Mouse (Mus musculus): Measurements from ENCODE around the gene Zmym4. TPM values are rescaled to one million over a fixed set of nuclear protein-coding genes. Genes with fewer than 3 reads are reported as not detected.
A peak's percentile ranks its signal among the peaks of the same experiment; 100 is the strongest.
"Not testable (repeated sequence)": the region's sequence is repeated elsewhere in the genome, so short reads cannot be mapped to it uniquely, and the experiment has no call there.

Gene Zmym4
- total RNA-seq, 2 experiments from 2014 or later: 32.0 to 70.5 TPM

DNA sequence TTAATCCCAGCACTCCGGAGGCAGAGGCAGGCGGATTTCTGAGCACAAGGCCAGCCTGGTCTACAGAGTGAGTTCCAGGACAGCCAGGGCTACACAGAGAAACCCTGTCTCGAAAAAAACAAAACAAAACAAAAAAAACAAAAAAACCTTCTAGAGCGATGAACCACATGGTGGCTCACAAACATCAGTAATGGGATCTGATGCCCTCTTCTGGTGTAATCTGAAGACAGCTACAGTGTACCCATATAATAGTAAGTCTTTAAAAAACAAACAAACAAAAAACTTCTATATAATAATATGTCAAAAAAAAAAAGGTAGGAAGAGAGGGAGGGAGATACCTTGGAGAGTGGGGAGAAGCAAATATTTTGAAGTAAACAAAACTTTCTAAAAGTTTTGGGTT is 17.1 kb downstream of the Zmym4 start:
- not testable (repeated sequence) for ATAC-seq (replicated peaks; ENCODE audit: poor library complexity)

DNA sequence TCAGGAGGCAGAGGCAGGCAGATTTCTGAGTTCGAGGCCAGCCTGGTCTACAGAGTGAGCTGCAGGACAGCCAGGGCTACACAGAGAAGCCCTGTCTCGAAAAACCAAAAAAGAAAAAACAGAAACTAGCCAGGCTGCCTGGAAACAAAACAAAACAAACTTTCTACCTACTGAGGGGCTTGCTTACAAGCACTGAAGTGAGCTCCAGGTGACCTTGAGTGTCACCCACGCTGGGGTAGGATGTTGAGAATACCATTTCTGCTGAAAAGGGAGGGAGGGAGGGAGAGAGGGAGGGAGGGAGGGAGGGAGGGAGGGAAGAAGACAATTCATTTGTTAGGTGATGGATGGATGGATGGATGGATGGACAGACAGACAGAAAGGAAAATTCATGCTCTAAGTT is 24.5 kb downstream of the Zmym4 start:
- no peak for ATAC-seq (replicated peaks; ENCODE audit: poor library complexity)

DNA sequence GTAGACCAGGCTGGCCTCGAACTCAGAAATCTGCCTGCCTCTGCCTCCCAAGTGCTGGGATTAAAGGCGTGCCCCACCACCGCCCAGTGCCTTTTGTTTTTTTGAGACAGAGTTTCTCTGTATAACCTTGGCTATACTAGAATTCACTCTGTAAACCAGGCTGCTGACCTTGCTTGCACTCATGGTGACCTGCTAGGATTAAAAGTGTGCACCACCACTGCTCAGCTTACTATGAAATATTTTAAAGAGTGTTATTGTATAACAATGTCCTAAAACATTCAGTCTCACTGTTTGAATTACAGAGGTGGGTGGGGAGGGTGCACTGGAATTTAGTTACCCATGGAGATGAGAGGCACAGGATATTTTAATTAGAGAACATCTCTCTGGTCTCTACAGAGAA is 25.1 kb downstream of the Zmym4 start:
- no peak for ATAC-seq (replicated peaks; ENCODE audit: poor library complexity)

DNA sequence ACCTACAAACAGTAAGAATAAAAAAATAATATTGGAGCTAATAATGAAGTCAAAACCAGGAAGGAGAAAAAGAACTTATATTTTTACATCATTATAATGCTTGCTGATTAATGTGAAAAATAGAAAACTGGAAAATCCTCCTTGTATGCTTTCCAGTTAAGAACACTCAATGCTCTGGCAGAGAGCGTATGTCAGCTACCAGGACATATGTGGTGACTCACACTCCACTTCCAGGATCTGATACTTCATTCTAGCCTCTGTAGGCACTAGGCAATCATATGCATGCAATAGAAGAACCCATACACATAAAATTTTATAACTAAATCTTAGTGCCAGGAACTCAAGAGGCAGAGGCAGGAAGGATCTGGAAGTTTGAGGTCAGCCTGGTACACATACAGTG is 40.2 kb downstream of the Zmym4 start:
- ATAC-seq (replicated peaks; ENCODE audit: poor library complexity): no peak

DNA sequence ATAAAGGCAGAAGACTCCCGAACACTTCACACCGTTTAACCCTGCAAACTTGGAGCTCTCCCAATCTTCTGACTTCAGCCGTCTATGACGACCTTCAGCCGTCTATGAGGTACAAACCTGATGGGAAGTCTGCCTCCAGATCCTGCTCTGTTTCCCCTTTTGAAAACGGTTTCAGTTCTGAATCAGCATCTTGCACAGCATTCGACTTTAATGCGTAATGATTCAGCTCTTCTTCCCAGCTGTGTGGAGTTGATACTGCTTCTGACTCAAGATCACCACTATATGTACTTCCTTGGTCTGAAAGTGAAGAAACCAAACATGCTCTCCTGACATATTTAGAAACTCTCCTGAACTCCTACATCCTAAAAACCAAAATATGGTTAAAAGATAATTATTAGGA is 78.1 kb downstream of the Zmym4 start:
- peak; percentile 57 for ATAC-seq (replicated peaks; ENCODE audit: poor library complexity)

DNA sequence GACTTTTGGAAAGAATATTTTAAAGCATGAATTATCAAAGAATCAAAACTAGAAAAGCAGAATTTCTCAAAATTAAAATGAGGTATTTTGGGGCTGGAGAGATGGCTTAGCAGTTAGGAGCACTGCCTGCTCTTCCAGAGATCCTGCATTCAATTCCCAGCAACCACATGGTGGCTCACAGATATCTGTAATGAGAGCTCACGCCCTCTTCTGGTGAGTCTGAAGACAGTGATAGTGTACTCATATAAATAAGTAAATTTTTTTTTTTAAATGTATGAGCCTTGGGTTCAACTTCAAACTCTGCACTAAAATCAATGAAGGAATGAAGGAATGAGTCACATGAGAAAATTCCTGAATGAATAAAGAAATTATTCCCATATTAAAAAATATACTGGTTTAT is 82.0 kb downstream of the Zmym4 start:
- ATAC-seq (replicated peaks; ENCODE audit: poor library complexity): no peak

DNA sequence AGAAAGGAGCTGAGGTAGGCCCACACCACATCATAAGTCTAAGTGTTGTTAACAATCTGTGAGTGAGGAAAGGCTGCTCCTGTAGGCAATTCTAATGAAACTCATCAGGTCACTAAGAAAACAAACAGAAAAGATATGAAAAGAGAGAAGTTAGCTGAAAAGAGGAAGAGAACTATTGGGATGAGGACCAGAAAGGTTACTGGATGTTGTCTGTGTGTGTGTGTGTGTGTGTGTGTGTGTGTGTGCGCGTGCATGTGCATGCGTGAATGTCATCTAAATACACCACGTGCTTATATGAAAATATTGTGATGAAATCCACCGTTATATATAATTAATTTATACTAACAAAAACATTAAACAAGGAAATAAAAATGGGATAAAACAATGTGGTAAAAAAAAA is 84.3 kb downstream of the Zmym4 start:
- ATAC-seq (replicated peaks; ENCODE audit: poor library complexity): no peak

DNA sequence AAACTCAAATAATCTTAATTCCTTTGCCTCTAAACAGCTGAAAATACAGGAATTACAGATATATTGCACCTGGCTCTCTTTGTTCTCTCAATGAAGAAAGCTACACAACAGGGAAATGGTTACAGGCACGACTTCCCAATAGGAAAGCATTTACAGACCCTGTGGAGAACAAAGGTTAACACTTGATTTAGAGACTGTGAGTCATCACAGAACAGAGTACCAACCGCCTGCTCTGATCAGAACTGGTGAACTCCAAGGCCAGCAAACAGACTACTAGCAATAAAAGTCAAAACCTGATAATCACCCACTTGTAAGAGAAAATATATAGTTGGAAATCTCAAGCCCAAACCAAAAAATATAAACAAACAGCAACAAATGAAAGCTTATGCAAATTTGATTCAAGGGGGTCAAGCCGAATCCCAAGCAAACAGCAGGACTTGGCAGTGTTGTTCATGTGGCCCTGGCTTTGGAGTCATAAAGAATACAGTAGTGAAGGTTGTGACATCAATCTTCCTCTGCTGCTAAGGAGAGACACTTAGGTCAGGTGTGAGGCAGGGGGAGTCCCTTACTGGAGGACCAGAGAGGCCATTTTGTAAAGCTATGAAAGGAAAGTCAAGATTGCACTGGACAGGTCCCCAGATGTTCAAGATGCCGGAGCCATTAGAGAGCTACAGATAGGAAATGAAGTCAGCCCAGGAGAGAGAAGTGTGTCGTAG is 88.2 kb downstream of the Zmym4 start:
- ATAC-seq (replicated peaks; ENCODE audit: poor library complexity): no peak

DNA sequence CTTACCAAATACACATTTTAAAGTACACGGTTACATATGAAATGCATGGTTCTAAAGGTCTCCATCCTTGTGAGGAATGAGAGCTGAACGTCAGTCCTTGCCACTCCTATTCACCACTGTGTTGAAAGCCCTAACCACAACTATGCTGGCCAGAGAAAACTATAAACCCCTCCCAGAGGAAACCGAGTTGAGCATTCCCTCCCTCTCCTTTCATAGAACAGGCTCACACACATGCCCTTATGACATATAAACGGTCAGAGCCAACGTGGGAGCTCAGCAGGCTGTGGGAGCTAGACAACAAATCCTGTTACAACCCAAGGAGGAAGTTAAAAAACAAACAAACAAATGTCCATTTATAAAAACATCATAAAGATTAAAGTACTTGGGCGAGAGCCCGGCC is 95.2 kb downstream of the Zmym4 start:
- peak; percentile 52; the same call in 1 of the 2 replicates for ATAC-seq (replicated peaks; ENCODE audit: poor library complexity)

DNA sequence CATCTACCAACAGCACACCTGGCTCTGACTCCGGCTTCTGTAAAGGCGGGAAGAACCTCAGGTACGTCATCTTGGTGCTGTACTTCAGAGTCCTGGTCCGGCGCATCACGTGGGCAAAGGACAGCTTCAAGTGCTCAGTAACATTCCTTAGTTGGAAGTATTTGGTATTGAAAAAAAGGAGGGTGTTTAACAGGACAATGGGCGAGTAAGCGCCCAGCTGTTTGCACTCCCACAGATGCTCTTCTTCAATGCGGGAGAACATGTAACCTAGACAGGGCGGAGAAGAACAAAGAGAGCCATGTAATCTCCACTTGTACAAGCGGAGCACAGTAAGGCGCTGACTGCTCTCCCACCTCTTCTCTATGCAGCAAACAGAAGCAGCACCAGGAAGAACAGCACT is 99.2 kb downstream of the Zmym4 start:
- ATAC-seq (replicated peaks; ENCODE audit: poor library complexity): no peak

DNA sequence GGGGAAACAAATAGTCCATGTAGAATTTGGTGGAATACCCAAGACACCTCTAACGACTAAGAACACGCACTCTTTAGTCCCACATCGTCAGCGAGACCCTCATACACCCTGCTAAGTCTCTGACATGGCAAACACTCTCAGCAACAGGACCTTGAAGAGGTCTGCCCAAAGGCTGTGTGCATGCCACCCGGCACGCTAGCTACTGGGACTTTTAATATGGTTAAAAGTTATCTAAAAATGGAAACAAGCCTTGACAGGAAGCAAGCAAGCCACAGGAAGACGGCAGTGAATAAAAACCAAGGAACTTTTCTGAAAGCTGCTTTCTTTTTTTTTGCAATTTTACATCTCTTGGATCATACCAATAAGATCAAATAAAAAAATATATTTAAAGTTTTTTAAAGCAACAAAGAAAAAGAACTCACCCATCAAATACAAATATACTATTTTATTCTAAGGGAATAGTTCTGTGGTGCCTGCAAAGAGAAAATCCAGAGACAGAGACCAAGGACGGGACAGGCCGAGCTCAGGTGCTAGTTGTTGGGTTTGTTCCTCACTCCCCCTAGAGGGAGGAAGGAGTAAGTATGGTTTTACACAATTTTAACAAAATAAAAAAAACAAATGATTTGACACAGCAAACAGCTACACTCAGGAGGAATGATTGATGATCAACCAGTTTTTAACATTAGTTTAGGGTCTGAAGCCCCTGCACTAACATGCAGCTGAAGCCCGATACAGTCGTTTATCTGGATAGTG is 106.2 kb downstream of the Zmym4 start:
- peak; percentile 88 for ATAC-seq (replicated peaks; ENCODE audit: poor library complexity)

DNA sequence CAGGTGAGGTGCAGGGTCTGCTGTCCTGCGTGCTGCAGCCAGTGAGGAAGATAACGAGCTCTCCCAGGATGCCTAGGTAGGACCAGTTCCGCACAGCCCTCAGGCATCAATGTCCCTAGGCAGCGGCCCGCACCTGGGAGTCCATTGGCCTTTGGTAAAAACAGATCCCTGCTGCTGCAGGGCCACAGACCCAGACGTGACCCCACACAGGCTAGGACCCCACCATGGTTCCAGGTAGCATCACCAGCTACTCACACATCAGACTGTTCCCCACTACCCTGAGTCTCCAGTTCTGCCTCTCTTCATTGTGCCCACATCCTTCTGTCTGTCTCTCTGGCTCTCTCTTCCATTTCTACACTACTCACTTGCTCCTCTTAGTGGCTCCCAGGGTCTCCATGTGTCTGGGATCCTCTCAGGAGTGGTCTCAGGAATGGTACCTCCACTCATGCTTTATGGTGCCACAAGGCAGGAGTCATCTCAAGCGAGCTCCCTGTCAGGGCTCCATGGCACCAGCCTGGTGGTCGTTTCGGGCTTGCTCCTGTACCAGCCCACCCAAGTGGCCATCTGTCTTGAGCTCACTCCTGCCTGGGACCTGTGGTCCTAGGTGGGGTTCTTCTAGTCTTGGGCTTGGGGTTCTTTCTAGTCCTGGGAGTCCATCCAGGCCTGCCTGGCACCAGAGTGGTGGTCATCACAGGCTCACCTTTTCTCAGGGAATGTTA is 107.5 kb downstream of the Zmym4 start:
- ATAC-seq (replicated peaks; ENCODE audit: poor library complexity): no peak

DNA sequence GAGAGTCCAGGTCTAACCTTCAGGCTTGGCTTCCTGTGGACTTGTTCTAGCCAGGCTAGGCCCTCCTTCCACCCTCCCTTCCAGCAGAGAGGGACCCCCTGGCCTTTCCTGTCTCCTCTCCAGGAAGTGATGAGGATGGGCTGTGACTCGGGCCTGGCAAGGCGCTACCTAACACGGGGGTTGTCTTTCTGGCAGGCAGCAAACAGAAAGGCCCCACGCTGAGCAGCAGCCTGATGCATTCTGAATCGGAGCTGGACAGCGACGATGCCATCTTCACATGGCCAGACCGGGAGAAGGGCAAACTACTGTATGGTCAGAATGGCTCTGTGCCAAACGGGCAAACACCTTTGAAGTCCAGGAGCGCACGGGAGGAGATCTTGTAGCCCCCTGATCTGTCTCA is 115.0 kb downstream of the Zmym4 start:
- no peak for ATAC-seq (replicated peaks; ENCODE audit: poor library complexity)

DNA sequence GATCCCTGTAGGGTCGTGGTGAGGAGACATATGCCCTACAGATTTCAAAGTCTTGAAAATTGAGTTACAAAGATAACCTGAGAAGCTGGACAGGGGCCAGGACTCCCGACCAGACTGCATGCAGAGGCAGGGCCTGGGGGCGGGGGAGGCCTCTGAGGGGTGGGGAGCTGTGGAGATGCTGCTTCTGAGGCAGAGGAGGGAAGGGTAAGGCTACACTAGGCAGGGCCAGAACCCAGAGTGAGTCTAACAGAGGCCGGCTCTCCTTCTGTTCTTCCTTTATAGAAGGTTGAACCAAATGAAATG is 117.2 kb downstream of the Zmym4 start:
- ATAC-seq (replicated peaks; ENCODE audit: poor library complexity): no peak

DNA sequence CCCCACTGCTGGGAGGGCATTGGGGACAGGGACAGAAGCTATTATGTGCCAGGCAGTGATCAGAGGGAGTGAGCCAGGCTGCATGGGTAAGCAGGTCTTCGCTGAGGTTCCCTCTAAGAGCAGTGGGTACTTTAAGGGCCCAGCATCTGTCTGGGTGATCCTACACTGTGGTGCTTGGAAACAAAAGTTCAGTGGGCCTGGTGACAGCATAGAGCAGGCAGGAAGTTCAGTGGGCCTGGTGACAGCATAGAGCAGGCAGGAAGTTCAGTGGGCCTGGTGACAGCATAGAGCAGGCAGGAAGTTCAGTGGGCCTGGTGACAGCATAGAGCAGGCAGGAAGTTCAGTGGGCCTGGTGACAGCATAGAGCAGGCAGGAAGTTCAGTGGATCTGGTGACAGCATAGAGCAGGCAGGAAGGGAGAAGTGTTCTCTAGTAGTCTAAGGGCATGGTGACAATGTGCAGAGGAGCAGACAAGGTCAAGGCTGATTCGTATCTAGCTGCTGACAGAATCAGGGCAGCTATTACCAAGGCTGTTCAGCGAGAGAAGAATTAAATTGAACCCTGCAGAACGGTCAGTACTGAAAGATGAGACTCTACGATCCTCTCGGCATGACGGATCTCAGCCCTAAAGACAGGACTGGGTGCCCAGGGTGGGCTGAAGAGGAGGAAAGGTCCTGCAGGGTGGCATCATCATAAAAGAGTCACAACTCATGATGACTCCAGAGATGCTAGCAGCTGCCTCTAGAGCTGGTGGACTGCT is 117.7 kb downstream of the Zmym4 start:
- no peak for ATAC-seq (replicated peaks; ENCODE audit: poor library complexity)

DNA sequence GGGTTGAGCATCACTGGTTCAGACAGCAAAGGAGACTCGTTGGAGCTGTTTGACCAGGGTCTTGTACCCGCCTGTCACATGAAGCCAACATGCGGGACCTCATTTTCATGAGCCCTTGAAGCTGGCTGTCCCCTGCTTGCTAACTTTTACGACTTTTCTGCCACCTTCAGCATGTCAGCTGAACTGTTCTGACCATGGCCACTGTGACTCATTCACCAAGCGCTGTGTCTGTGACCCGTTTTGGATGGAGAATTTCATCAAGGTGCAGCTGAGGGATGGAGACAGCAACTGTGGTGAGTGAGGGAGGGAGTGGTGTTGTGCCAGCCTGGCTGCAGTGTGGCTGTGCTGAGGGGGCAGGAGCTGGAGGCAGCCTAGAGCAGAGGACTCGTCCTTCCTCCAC is 121.0 kb downstream of the Zmym4 start:
- ATAC-seq (replicated peaks; ENCODE audit: poor library complexity): no peak

DNA sequence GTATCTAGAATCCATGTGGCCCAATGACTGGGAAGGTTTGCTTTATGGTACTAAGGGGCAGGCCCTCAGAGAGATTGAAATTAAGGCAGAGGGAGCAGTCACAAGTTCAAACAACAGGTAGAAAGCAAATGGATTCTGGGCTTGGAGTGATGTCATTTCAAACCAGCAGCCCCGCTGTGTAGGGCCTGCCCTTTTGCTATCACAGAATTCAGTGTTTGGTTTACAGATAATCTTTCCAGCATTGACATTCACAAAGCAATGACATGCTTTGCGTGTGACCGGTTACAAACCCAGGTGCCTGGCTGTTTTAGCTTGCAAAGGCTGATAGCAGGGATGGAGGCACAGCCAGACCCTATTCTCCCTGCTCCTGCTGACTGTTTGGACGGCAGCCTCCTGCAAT is 122.3 kb downstream of the Zmym4 start:
- ATAC-seq (replicated peaks; ENCODE audit: poor library complexity): no peak

DNA sequence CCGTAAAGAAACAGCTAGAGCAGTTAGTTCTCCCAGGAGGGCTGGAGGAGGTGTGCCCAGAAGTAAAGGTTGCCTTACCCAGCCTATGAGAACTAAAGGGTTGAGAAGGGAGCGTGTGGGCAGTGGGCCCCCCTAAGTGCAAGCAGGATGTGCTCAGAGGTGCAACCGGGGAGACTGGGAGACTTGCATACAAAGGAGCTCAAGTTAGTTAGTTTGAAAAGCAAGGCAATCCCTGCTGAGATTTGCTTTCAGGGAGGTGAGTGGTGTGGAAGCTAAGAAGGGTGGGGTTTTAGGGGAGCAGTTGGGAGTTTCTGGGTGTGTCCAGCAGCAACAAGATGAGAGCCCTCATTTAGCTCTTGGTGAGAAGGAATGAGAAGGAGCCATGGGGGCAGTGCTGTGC is 125.0 kb downstream of the Zmym4 start:
- no peak for ATAC-seq (replicated peaks; ENCODE audit: poor library complexity)

DNA sequence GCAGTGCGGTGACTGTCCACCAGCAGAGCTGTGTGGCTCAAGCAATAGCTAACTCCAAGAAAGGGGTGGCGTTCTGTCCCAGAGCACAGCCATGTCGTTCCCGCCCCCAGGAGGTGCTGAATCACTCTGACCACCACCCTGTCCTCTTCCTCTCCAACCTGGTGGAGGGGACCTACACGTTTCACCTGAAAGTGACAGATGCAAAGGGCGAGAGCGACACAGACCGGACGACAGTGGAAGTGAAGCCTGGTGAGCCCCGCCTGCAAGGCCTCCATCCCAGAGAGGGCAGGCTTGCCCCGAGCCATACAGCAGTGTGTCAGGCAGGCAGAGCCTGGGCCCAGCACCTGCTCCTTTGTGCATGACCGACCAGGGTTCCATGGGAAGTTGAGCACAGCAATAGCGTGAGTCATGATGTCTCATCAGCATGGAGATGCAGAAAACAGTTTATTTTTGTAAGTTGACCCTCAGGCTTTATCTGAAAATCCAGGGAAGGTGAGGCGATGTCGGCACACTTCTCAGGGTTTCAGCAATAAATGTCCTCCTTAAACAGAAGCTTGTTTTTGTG is 126.9 kb downstream of the Zmym4 start:
- no peak for ATAC-seq (replicated peaks; ENCODE audit: poor library complexity)

DNA sequence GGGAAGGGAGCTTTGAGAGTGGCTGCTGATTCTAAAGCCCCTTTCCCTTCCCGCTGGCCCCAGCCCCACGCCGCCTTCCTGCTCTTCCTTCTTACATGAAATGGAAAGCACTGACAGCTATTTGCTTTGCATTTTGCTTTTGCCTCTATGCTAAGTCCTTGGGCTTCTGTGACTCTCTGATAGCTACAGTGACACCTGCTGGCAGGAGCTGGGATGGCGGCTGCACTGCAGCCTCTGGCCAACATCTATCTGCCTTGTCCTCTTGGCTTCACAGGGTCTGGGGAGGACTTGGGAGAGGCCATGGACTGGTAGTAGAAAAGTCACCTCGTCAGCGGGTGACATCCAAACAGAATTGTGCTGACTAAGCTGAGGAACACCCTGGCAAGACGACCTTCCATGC is 128.1 kb downstream of the Zmym4 start:
- ATAC-seq (replicated peaks; ENCODE audit: poor library complexity): peak; percentile 99

DNA sequence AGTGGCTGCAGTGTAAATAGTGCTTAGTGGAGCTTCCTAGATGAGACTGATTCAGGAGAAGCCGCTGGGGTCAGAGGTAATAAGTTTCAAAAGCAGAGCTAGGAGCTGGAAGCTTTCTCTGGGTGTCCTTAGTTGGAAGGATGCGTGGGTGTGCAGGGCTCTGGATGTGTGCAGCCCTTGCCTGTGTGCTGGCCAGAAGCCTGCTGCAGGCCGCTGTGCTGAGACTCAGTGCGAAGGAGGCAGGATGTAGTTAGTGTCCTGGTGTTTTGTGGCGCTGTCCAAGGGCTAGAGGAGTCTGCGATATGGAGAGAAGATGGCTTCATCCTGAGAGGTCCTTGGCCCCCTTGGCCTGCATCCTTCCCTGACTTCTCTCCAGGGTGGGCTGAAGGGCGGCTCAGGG is 129.1 kb downstream of the Zmym4 start:
- no peak for ATAC-seq (replicated peaks; ENCODE audit: poor library complexity)

Measured in megakaryocyte progenitor cell, adult 5-6 weeks (primary cell).